Mouse (Mus musculus) embryonic fibroblast, embryonic 13.5 days (primary cell): Measurements from ENCODE around the gene Tcf20.

Experiments used
- CTCF ChIP-seq: IDR thresholded peaks from 2 replicates; pipeline ENCODE4 v1.5.1; 2011; ENCODE audit warnings: mild to moderate bottlenecking, control low read depth, low read length, moderate library complexity, borderline replicate concordance; ENCODE audit not compliant: insufficient read depth
- POLR2A ChIP-seq: IDR thresholded peaks from 2 replicates; pipeline ENCODE4 v1.6.1; 2011; ENCODE audit warnings: low read depth, mild to moderate bottlenecking, control low read depth, low read length, moderate library complexity

- peak; percentile 47; the same call in 1 of the 2 replicates for TF ChIP-seq CTCF
- TF ChIP-seq POLR2A = no peak
Observed at GRCm38 (mm10) chr15:82804708-82805639, 182.7 kb downstream of the Tcf20 start.
